Mouse (Mus musculus): ENCODE measurements around the gene Pdgfa.

GRCm38 (mm10) chr5:138966033-138966724 is 31.0 kb downstream of the Pdgfa start:
- no peak for TF ChIP-seq POLR2A (IDR thresholded peaks at IDR 0.05; ENCODE audit: borderline replicate concordance, extremely low read depth, low read depth, low read length)
- TF ChIP-seq CTCF (IDR thresholded peaks at IDR 0.05; ENCODE audit: insufficient read depth, low read length): no peak
